Mouse (Mus musculus) brain, adult 2 months (tissue): ENCODE results near the gene Pcdh17.

Source experiments
- DNase-seq: peaks from one replicate; pipeline ENCODE4 v3.0.0; 2011; ENCODE audit warnings: low read depth, low spot score

The Pcdh17 gene

GRCm38 (mm10) chr14:84477411-84477810 is 34.0 kb downstream of the Pcdh17 start:
- no peak for DNase-seq

GRCm38 (mm10) chr14:84480546-84480945 is 37.2 kb downstream of the Pcdh17 start:
- DNase-seq: no peak

- DNase-seq: no peak
Measured at GRCm38 (mm10) chr14:84484350-84484749, 41.0 kb downstream of the Pcdh17 start.

GRCm38 (mm10) chr14:84511010-84511409 is 67.6 kb downstream of the Pcdh17 start:
- no peak for DNase-seq

- DNase-seq: no peak
Measured at GRCm38 (mm10) chr14:84532397-84532796, 89.0 kb downstream of the Pcdh17 start.

- peak; percentile 31 for DNase-seq
Measured at GRCm38 (mm10) chr14:84535264-84535663, 91.9 kb downstream of the Pcdh17 start.

GRCm38 (mm10) chr14:84541838-84542237 is 98.5 kb downstream of the Pcdh17 start:
- peak; percentile 75 for DNase-seq

- no peak for DNase-seq
Measured at GRCm38 (mm10) chr14:84545968-84546367, 102.6 kb downstream of the Pcdh17 start.

GRCm38 (mm10) chr14:84547513-84548194 is 104.3 kb downstream of the Pcdh17 start:
- DNase-seq: peak; percentile 77

- DNase-seq: peak; percentile 37
Measured at GRCm38 (mm10) chr14:84551546-84551945, 108.2 kb downstream of the Pcdh17 start.

GRCm38 (mm10) chr14:84571071-84571470 is 127.7 kb downstream of the Pcdh17 start:
- peak; percentile 19 for DNase-seq
